Mouse (Mus musculus) hindbrain, embryonic 15.5 days (tissue): ENCODE results near the gene Glipr1. TPM values are rescaled to one million over a fixed set of nuclear protein-coding genes. Genes with fewer than 3 reads are reported as not detected.
A peak's percentile ranks its signal among the peaks of the same experiment; 100 is the strongest.

Source experiments
- ATAC-seq: fragments of 200-750 bp; cut with Nextera tagmentation; 2 replicates; pipeline ENCODE4 v1.8.0; 2017; ENCODE audit warnings: low read depth, moderate number of reproducible peaks, moderate TSS enrichment; ENCODE audit not compliant: low FRiP score
- H3K27ac ChIP-seq: fragments of 300-500 bp; sonication (generic); replicated peaks from 2 replicates; pipeline ENCODE4 v1.5.1; 2015; ENCODE audit warnings: mild to moderate bottlenecking, inconsistent platforms
- H3K27me3 ChIP-seq: fragments of 300-500 bp; sonication (generic); 2 replicates; pipeline ENCODE4 v1.6.1; 2015; ENCODE audit warnings: control low read depth, inconsistent platforms
- H3K36me3 ChIP-seq: fragments of 300-500 bp; sonication (generic); 2 replicates; pipeline ENCODE4 v1.6.1; 2015; ENCODE audit warnings: control low read depth, inconsistent platforms
- H3K4me1 ChIP-seq: fragments of 300-500 bp; sonication (generic); replicated peaks from 2 replicates; pipeline ENCODE4 v1.6.1; 2015; ENCODE audit warnings: control low read depth, inconsistent platforms
- H3K4me2 ChIP-seq: fragments of 300-500 bp; sonication (generic); 2 replicates; pipeline ENCODE4 v1.6.1; 2015; ENCODE audit warnings: moderate library complexity, mild to moderate bottlenecking, inconsistent platforms
- H3K4me3 ChIP-seq: fragments of 300-500 bp; sonication (generic); 2 replicates; pipeline ENCODE4 v1.5.1; 2015; ENCODE audit warnings: mild to moderate bottlenecking, inconsistent platforms
- H3K9ac ChIP-seq: fragments of 300-500 bp; sonication (generic); 2 replicates; pipeline ENCODE4 v1.6.1; 2015; ENCODE audit warnings: inconsistent platforms
- H3K9me3 ChIP-seq: fragments of 300-500 bp; sonication (generic); 2 replicates; pipeline ENCODE4 v1.6.1; 2016; ENCODE audit warnings: control low read depth, inconsistent platforms
- whole genome bisulfite sequencing: fragments of 180-500 bp; shearing (Covaris S2); methylation state at CpG from one replicate; pipeline ENCODE4 v1.1.7; 2015; 5-methylcytosine and 5-hydroxymethylcytosine counted together
- polyA plus RNA-seq: library from polyadenylated mRNA; unstranded; fragments of >200 nt; fragmentation: Nextera tagmentation; extraction: Ambion mirVana; gene quantifications from 2 replicates; pipeline ENCODE4 v1.2.1, GENCODE M21; 2015

Glipr1 gene
- polyA plus RNA-seq, 1 experiment from 2014 or later, result 0.43 TPM

- ATAC-seq, result no peak; the same call in 1 of the 2 replicates
- WGBS, result 36% methylated on average over 4 of the region's 4 CpGs
- no peaks in the 10 kb centered on the region for H3K9me3 ChIP-seq
Observed at GRCm38 (mm10) chr10:111958046-111958421, 44.4 kb downstream of the Glipr1 start.

GRCm38 (mm10) chr10:111957271-111958045 lies 45.0 kb downstream of the Glipr1 start:
- Histone ChIP-seq H3K9ac (no peak overlapping the region), H3K4me3 (no peak overlapping the region), H3K4me1 (no peaks in the 10 kb centered on the region), H3K9me3 (no peaks in the 10 kb centered on the region), H3K27ac (no peak overlapping the region), H3K4me2 (no peak overlapping the region), H3K27me3 (no peaks in the 10 kb centered on the region), H3K36me3 (no peaks in the 10 kb centered on the region)
- ATAC-seq, result peak; percentile 88
- 65% methylated on average over 10 of the region's 10 CpGs for WGBS

More at GRCm38 (mm10) chr10:111958046-111958421, 44.4 kb downstream of the Glipr1 start:
- H3K4me3 ChIP-seq, result no peak overlapping the region
- no peaks in the 10 kb centered on the region for H3K27me3 ChIP-seq
- H3K36me3 ChIP-seq, result no peaks in the 10 kb centered on the region
- H3K27ac ChIP-seq, result no peak overlapping the region
- no peak overlapping the region for H3K9ac ChIP-seq
- H3K4me1 ChIP-seq, result no peaks in the 10 kb centered on the region
- H3K4me2 ChIP-seq, result no peak overlapping the region

- Histone ChIP-seq H3K36me3 (no peaks in the 10 kb centered on the region), H3K4me1 (no peaks in the 10 kb centered on the region), H3K9me3 (no peaks in the 10 kb centered on the region), H3K4me3 (no peak overlapping the region), H3K27ac (no peak overlapping the region), H3K9ac (no peak overlapping the region), H3K4me2 (no peak overlapping the region), H3K27me3 (no peaks in the 10 kb centered on the region)
- WGBS, result 90% methylated on average over 2 of the region's 2 CpGs
- ATAC-seq, result no peak
Observed at GRCm38 (mm10) chr10:111955836-111956235, 46.6 kb downstream of the Glipr1 start.

GRCm38 (mm10) chr10:111949008-111949407 lies 53.4 kb downstream of the Glipr1 start:
- H3K4me2 ChIP-seq, result no peak overlapping the region
- ATAC-seq, result no peak
- no peaks in the 10 kb centered on the region for H3K9me3 ChIP-seq
- no peak overlapping the region for H3K9ac ChIP-seq
- H3K4me1 ChIP-seq, result no peaks in the 10 kb centered on the region
- H3K27me3 ChIP-seq, result no peaks in the 10 kb centered on the region
- H3K27ac ChIP-seq, result no peak overlapping the region
- 38% methylated on average over 4 of the region's 4 CpGs for WGBS
- H3K4me3 ChIP-seq, result no peak overlapping the region
- H3K36me3 ChIP-seq, result no peaks in the 10 kb centered on the region

- H3K4me2 ChIP-seq, result no peak overlapping the region
- no peaks in the 10 kb centered on the region for H3K36me3 ChIP-seq
- H3K4me1 ChIP-seq, result no peaks in the 10 kb centered on the region
- H3K4me3 ChIP-seq, result no peak overlapping the region
- H3K9ac ChIP-seq, result no peak overlapping the region
- no peak for ATAC-seq
- H3K27me3 ChIP-seq, result no peaks in the 10 kb centered on the region
- 96% methylated on average over 1 of the region's 1 CpGs for WGBS
- H3K9me3 ChIP-seq, result no peaks in the 10 kb centered on the region
- no peak overlapping the region for H3K27ac ChIP-seq
Observed at GRCm38 (mm10) chr10:111948041-111948440, 54.4 kb downstream of the Glipr1 start.

GRCm38 (mm10) chr10:111945563-111945962 lies 56.9 kb downstream of the Glipr1 start:
- 77% methylated on average over 3 of the region's 3 CpGs for WGBS

GRCm38 (mm10) chr10:111943026-111943425 lies 59.4 kb downstream of the Glipr1 start:
- H3K4me3 ChIP-seq, result no peak overlapping the region
- no peaks in the 10 kb centered on the region for H3K4me1 ChIP-seq
- no peak overlapping the region for H3K9ac ChIP-seq
- no peak overlapping the region for H3K4me2 ChIP-seq
- no peaks in the 10 kb centered on the region for H3K9me3 ChIP-seq
- no peak for ATAC-seq
- no peaks in the 10 kb centered on the region for H3K27me3 ChIP-seq
- 86% methylated on average over 7 of the region's 7 CpGs for whole genome bisulfite sequencing
- no peak overlapping the region for H3K27ac ChIP-seq
- H3K36me3 ChIP-seq, result no peaks in the 10 kb centered on the region

More at GRCm38 (mm10) chr10:111945563-111945962, 56.9 kb downstream of the Glipr1 start:
- no peaks in the 10 kb centered on the region for H3K4me1 ChIP-seq
- no peaks in the 10 kb centered on the region for H3K9me3 ChIP-seq
- H3K27ac ChIP-seq, result no peak overlapping the region
- H3K9ac ChIP-seq, result no peak overlapping the region
- ATAC-seq, result no peak
- no peak overlapping the region for H3K4me2 ChIP-seq
- no peak overlapping the region for H3K4me3 ChIP-seq
- H3K27me3 ChIP-seq, result no peaks in the 10 kb centered on the region
- H3K36me3 ChIP-seq, result no peaks in the 10 kb centered on the region

GRCm38 (mm10) chr10:111937146-111937534 lies 65.3 kb downstream of the Glipr1 start:
- no peak for ATAC-seq
- WGBS, result 72% methylated on average over 5 of the region's 5 CpGs
- H3K4me3 ChIP-seq, result no peak overlapping the region
- H3K9ac ChIP-seq, result no peak overlapping the region
- H3K27ac ChIP-seq, result peak overlapping the region; percentile 23
- H3K4me1 ChIP-seq, result peaks cover 17% of the 10 kb centered on the region; the same call in 1 of the 2 replicates
- no peak overlapping the region for H3K4me2 ChIP-seq
- no peaks in the 10 kb centered on the region for H3K27me3 ChIP-seq
- H3K36me3 ChIP-seq, result no peaks in the 10 kb centered on the region
- H3K9me3 ChIP-seq, result no peaks in the 10 kb centered on the region

- WGBS, result 31% methylated on average over 13 of the region's 13 CpGs
- Histone ChIP-seq H3K9me3 (no peaks in the 10 kb centered on the region), H3K27me3 (no peaks in the 10 kb centered on the region), H3K36me3 (no peaks in the 10 kb centered on the region), H3K9ac (no peak overlapping the region), H3K4me2 (no peak overlapping the region), H3K4me1 (peaks cover 17% of the 10 kb centered on the region; the same call in 1 of the 2 replicates), H3K4me3 (no peak overlapping the region), H3K27ac (peak overlapping the region; percentile 23)
- ATAC-seq, result peak; percentile 86
Observed at GRCm38 (mm10) chr10:111936491-111937145, 65.8 kb downstream of the Glipr1 start.

- Histone ChIP-seq H3K27ac (peak overlapping the region; percentile 23; the same call in 1 of the 2 replicates), H3K4me1 (peaks cover 17% of the 10 kb centered on the region; the same call in 1 of the 2 replicates), H3K9me3 (no peaks in the 10 kb centered on the region), H3K4me2 (no peak overlapping the region), H3K9ac (no peak overlapping the region), H3K36me3 (no peaks in the 10 kb centered on the region), H3K27me3 (no peaks in the 10 kb centered on the region), H3K4me3 (no peak overlapping the region)
- no peak for ATAC-seq
- WGBS, result 72% methylated on average over 4 of the region's 4 CpGs
Observed at GRCm38 (mm10) chr10:111936021-111936420, 66.4 kb downstream of the Glipr1 start.
